Mouse (Mus musculus) liver, postnatal 0 days (tissue): ENCODE measurements around the gene Ppp1r12a.

Experiments used
- CTCF ChIP-seq: sonication (generic); IDR thresholded peaks from 2 replicates; pipeline ENCODE4 v1.5.1; 2016; ENCODE audit warnings: antibody characterized with exemption, low read depth
- EP300 ChIP-seq: IDR thresholded peaks from 2 replicates; pipeline ENCODE4 v1.6.1; 2016; ENCODE audit warnings: antibody characterized with exemption, low read depth, mild to moderate bottlenecking

- no peak for TF ChIP-seq CTCF
- TF ChIP-seq EP300: no peak
Measured at GRCm38 (mm10) chr10:108156128-108156527, 5.9 kb upstream of the Ppp1r12a start.
